Mouse (Mus musculus): ENCODE measurements around the gene Ssbp4.

Ssbp4 gene

DNA sequence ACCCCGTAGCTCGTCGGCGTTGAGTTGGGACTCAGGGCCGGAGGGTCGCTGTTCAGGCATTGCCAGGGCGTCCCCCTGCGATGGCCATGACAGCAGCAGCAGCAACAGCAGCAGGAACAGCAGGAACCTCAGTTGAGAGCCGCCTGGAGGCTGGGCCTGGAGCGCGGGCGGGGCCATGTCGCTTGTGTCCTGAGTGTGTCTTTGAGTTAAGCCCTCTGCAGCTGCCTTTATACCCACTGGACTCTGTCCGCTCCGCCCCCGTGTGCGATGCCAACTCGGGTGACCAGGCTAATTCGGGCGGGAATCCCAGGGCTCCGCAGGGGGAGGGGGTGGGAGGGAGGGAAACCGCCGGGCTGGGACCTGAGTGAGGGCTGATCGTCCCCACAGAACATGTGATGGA is 22.8 kb upstream of the Ssbp4 start:
- DNase-seq (ENCODE audit: low spot score in 2 of 2) = no peak

DNA sequence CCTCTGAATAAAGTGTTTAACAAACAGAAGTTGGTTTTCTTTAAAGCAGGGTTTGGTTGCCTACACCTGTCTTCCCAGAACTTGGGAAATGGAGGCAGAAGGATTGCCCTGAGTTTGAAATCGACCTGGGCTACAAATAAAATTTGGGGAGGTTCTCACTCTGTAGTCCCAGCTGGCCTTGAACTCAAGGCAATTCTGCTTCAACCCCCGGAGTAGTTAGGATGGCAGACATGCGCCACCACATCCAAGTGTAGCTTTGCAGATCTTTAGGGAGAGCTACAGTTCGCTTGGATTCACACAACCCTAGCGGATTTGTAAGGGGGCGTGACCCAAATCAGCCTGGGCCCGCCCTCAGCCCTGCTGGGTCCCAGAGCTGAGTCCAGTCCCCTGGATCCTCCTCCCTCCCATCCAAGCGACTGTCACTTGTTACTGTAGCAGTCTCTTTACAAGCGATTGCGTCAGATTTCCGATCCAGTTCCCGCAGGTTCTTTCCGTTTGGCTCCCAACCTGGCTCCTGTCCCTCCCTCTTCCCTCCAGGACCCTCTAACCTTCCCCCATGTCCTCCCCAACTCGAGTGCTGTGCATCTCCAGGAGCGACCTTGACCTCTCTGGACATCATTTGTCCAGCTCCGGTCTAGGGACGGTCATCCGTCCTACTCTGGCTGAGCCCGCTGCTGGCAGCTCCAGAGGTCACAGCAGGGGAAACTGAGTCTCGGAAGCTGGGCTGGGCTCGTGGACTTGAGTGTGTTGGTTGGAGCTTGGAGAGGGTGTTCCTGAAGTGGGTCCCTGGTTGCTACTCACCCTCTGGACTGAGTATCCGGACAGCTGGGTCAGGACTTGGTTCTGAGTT is 22.1 kb upstream of the Ssbp4 start:
- peak in 1 of 2 experiments; percentile 46 for DNase-seq (ENCODE audit: low spot score in 2 of 2)

DNA sequence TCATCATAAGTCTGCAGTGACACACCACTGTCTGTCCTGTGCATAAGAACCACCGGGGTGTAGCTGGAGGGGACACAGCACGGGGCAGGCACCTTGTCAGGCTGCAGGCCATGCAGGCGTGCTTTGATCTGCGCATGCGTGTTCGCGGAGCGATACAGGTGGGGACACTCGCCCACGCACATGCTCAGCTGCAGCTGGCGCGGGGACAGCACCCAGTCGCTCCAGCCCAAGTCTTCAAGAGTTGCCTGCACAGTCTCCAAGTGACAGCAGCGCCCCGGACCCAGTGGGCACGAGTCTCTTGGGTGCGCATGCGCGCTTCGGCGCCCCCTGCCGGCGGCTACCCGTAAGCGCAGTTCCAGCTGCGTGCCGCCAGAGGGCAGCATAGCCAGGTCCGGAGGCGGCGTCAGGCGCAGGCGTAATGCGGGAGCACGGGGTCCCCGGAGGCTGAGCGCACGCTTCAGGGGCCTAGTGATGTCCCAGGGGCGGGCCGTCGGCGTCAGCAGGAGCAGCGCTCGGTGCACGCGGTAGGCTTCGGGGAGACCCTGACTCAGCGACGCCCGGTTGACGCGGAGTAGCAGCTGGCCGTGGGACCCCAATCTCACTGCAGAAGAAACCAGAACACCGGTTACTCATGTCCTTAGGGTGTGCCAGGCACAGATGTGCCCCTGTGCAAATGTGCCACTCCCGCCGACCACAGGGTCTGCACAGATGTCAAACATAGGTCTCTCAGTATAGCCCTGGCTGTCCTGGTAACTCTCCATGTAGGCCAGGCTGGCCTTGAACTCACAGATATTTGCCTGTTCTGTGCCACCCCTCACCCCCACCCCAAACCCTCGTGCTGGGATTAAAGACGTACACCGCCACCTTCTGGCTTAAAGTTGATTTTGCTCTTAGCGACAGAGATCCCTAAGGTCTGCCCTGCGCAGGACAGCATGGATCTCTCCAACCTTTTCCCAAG is 21.2 kb upstream of the Ssbp4 start:
- DNase-seq (ENCODE audit: low spot score in 2 of 2) = peak; percentile 89 to 90

DNA sequence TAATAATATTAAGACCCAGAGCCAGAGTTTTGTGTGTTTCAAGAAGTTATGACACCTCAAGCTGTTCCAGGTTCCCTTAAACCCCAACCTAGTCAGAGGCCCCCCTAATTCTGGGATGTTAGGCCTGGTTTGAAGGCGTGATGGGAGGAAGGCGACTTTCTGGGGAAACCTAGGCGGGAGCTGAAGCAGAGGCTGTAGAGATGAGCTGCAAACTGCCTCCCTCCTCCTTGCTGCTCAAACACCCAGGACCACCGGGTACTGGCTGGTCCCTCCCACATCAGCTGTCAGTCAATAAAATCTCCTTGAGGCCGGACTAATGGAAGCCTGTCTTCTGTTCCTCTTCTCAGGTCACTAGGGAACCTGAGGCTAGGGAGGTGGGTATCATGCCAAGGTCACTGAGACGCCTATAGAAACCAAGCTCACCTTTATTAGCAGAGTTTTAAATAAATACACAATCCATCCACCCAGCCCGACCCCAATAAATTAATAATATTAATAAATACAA is 20.4 kb upstream of the Ssbp4 start:
- no peak for DNase-seq (ENCODE audit: low spot score in 2 of 2)

DNA sequence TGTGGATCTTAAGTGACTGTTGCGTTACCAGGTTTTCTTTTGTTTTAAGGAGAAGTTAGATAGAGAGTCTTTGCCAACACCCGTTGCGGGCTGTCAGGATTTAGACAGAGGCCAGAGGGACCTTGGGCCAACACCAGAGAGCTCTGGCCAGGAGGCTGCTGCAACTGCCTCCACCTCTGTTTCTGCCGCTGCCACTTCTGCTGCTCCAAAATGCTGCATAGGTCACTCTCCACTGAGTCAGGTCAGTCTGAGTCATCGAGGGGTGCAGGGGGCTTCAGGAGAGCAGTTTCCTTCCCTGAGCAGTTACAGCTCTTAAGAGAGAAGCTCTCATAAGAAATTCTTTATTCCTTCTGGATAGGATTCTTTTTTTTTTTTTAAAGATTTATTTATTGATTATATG is 18.4 kb upstream of the Ssbp4 start:
- DNase-seq (ENCODE audit: low spot score in 2 of 2) = no peak

DNA sequence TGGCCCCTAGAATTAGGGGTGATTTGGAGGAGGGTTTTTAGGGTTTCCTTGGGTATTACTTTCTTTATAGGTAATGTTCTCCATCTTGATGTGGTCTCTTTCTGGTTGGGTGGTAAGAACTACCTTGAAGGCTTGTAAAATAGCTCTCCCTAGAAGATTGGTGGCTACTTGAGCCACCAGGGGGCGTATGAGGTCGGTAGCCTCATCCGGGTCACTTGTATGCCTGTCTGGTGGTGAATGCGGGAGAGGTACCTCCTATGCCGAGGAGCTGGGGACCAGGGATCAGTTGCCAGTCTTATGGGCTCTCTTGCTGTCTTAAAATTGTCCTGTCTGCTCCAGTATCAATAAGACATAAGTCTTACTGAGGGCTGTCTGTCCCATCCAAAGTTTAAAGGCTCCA is 16.4 kb upstream of the Ssbp4 start:
- DNase-seq (ENCODE audit: low spot score in 2 of 2) = no peak

DNA sequence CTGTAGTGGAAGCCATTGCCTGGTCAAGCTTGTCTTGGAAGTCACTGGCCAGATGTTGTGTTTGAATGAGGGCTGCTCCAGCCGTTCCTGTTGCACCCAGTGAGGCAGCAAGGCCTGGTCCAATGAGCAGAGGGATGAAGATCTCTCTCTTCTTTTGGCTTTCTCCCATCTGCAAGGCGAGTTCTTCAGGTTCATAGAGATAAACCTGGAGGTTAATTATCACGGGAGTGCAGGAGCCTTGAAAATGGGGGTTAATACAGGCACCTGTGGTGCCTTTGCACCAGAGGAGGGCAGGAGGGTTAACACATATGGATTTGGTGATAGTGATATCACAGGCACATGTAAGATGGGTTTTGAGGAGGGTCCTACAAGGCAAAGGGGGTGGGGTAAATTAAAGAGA is 13.5 kb upstream of the Ssbp4 start:
- DNase-seq (ENCODE audit: low spot score in 2 of 2) = no peak

DNA sequence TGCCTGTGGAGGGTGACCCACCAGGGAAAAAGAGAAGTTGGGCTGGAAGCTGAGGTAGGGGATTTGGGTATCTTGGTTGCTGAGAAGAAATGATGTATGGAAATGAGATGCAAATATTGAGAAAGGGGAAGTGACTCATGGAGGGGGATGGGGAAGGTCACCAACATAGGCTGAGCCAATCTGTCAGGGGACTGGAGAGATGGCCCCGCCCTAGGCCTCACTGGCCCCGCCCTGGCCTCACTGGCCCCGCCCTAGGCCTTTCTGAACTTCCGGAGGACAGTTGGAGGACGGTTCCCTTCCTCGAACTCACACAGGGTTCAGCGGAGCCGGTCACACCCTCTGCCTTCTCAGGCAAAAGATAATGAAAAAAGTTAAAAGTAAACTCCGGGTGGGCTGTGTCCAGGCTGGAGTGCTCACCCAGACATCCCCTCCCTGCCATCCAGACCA is 10.2 kb upstream of the Ssbp4 start:
- peak in 1 of 2 experiments; percentile 56 for DNase-seq (ENCODE audit: low spot score in 2 of 2)

DNA sequence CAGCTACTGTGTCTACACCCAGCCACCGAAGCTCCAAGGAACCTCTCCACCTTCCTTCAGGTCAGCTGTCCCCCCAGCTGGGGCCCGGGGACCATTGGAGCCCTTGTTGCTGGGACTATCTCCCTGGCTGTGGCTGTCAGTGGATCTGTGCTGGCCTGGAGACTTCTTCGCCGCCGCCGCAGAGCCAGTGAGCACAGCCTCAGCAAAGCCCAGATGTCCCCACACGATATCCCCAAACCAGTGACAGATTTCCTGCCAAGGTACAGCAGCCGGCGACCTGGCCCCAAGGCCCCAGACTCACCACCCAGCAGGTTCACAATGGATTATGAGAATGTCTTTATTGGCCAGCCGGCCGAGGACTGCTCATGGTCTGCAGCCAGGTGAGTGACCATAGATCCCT is 9.3 kb upstream of the Ssbp4 start:
- no peak for DNase-seq (ENCODE audit: low spot score in 2 of 2)

DNA sequence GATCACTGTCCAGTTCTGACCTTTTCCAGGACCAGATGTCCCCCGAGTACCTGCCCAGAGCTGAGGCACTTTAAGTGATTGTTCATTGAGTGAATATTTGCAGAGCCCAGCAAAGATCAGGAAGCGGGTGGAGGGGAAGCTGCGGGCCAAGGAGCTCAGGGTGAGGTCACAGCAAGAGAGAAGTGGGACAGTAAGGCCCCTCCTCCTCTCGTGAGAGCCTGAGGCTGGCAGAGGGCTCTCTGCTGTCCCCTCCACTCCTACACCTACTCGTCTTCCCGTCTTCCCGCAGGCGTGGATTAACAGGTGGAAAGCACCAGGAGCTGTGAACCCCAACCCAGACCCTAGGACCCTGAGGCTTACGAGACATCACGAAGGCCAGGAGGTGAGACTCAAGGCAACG is 8.0 kb upstream of the Ssbp4 start:
- DNase-seq (ENCODE audit: low spot score in 2 of 2) = peak in 1 of 2 experiments; percentile 34

DNA sequence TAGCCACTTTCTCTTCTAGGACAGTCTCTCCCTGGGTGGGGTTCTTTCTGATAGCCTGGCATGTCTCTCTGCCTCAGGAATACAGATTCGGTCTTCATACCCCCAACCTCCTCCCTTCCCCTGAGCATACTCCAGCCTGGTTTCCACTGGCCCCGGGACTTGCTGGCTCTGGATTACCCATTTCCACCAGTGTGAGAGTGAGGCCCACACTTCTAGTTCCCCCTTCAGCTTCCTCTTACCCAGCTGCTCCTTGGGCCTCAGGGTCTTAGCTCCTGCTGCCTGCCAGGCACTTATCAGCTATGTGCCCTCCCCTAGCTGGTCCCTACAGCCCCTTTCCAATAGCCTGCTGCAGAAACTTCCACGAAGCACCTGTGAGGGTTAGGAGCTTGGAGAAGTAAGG is 7.2 kb upstream of the Ssbp4 start, which contains the start of gene Lrrc25:
Gene Lrrc25, plus strand, starts transcription at position 262 of the 400 bp plus-strand sequence.
- DNase-seq (ENCODE audit: low spot score in 2 of 2) = peak in 1 of 2 experiments; percentile 37

DNA sequence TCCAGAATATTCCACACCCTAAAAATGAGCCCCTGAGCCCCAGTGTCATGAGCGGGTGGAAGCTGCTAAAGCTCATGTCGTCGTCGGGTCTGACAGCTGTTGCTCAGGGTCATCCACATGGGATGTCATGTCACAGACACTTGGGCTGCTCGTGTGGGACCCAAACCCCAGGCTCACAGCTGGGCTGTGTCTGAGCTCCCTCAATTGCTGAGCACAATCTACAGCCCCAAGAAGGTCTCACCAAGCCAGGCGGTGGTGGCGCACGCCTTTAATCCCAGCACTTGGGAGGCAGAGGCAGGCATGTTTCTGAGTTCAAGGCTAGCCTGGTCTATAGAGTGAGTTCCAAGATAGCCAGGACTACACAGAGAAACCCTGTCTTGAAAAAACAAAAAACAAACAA is 6.6 kb upstream of the Ssbp4 start:
- DNase-seq (ENCODE audit: low spot score in 2 of 2) = no peak

DNA sequence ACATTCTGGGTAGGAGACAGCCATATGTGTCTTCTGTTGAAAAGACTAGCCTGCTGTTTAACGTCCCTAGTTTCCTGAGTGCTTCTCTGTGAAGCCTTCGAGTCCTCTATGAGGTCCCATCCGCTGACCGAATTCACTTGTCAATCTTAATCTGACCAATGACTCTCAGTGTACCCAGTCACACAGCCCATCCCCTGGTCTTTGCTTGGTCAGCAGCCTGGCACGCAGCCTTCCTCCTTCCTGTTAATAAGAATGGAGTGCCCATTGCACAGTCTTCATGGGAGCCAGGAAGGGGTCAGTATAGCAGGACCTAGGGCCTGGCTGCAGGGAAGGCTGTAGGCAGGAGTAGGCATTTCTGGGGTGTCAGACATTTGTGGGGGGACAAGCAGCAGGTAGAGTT is 5.8 kb upstream of the Ssbp4 start:
- DNase-seq (ENCODE audit: low spot score in 2 of 2) = peak in 1 of 2 experiments; percentile 28

DNA sequence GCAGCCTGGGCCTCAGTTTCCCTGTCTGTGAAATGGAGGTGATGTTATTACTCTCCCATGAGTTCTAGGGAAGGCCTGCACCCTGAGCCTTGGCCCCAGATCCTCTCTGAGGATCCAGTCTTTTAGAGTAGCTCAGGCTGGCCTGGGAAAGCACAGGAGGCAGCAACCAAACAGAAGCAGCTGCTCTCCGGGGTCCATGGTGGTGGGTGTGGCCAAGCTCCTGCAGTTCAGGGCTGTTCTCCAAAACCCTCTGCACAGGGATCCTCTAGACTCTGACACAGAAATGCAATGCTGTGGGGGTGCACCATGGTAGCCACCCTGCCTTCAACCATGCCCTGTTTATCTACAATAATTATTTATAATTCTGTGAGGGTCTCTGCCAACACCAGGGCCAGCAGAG is 5.1 kb upstream of the Ssbp4 start:
- peak in 1 of 2 experiments; percentile 25 for DNase-seq (ENCODE audit: low spot score in 2 of 2)

DNA sequence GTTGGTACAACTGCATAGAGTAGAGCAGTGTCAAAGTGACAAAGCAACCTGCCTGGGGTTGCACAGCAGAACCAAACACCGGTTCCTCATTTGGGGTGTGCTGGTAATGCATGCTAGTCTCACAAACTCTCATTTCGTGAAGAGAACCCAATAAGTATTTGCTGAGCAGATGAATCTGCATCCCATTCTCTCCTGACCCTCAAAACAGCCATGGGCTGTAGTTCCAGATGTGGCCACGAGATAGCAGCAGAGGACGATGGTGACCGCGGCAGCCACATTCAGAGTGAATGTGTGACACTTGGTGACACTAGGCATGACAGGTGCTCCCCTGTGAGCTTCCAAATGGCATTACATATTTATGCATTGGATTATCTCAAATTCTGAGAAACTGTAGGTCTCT is 3.2 kb upstream of the Ssbp4 start:
- DNase-seq (ENCODE audit: low spot score in 2 of 2) = peak; percentile 87 to 88

DNA sequence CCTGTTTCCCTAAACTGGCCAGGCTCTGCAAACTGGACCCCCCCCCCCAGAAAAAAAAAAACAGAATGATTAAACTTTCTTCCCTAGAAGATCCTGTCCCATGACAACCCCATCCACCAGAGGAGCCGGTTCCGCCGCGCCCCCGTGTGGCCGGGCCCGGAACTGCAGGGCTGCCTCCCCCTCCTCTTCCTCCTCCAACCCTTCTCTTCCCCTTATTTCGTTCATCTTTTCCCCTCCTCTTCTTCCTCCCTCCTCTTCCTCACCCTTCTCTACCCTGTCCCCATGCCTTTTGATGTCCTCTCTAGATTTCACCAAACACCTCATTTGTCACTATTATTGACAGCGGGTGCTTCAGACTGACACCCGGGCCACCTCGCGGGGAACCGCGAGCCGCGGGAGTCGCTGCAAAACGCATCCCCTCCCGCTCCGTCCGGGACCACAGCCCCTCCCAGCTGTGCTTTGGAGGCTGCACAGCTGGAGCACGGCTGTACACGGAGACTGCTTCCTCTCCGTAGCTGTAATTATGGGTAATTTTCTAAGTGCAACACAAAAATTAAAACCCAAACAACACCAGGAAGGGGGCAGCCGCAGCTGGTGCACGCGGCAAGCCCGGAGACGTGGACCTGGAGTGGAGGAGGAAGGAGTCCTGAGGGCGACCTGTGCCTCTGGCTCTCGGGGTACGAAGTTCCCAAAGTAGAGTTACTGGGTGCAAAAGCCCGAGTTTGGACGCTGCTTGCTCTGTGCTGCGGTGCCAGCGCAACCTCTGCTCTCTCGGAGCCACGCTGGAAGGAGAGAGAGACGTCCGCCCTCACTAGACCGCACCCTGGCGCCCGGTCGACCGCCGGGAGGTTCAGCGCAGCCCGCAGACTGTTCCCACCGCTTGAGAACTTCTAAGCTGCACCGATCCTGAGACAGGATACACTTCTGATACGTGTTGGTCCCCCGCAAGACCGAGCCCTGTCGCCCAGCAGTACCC is 2.4 kb upstream of the Ssbp4 start:
- DNase-seq (ENCODE audit: low spot score in 2 of 2) = peak in 1 of 2 experiments; percentile 79

DNA sequence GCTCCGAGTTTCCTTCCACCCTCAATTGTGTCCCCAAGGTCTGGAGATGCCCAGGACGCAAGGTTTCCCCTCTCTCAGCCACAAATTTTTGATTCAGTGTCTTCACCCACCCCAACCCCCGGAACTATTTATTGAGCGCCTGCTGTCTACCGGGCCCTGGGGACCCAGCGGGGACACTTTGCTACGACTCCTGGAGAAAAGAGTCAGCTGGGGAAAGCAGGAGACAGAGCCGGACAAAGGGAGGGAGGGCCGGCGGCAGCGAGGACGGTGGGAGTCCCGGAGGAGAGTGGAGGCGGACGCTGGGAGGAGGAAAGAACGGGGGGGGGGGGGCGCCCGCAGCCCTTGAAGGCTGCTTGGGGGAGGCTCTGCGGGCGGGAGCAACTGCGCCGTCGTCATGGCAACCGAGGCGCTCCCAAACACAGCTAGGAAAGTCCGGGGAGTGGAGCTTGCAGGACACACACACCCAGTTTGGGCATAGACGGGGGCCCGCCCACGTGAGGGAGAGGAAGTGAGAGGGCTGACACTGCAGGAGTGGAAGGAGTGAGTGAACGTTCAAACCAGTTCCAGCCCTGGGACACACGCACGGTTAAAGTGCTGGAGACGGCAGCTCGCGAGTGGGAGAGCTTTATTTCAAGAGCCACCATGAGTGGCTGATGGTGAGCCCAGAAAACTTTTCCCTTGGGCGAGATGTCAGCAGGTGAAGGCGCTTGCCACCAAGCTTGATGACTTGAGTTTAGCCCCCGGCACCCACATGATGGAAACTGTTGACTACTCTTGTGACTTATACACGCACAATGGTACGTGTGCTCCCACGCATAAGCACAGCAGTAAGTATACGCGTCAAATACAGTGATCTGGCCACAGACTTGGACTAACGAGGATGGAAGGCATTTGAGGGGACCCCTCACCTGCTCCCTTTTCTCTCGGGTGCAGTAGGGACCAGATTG is 1.4 kb upstream of the Ssbp4 start:
- peak; percentile 93 to 95 for DNase-seq (ENCODE audit: low spot score in 2 of 2)

DNA sequence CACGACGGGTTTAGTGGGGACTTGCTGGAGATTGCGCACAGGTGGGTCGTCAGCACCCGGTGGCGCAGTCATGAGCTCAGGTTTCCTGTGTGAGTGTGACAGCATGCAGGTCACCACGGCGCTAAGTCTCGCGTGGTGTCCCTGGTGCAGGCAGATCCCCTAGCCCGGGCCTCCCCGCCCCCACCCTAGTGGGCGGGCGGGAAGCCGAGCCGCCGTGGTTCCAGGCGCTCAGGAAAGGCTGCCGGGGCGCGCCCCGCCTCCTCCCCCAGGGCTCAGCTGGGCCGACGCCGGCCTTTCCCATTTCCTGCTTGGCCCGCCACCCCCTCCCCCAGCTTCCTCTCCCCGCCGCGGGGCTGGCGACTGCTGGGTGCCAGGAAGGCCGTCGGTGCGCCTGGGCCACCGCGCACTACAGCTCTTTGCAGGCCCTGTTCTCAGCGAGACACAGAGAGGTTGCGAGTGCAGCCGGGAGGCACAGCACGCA is 736 bp upstream of the Ssbp4 start:
- DNase-seq (ENCODE audit: low spot score in 2 of 2) = peak; percentile 86 to 90

DNA sequence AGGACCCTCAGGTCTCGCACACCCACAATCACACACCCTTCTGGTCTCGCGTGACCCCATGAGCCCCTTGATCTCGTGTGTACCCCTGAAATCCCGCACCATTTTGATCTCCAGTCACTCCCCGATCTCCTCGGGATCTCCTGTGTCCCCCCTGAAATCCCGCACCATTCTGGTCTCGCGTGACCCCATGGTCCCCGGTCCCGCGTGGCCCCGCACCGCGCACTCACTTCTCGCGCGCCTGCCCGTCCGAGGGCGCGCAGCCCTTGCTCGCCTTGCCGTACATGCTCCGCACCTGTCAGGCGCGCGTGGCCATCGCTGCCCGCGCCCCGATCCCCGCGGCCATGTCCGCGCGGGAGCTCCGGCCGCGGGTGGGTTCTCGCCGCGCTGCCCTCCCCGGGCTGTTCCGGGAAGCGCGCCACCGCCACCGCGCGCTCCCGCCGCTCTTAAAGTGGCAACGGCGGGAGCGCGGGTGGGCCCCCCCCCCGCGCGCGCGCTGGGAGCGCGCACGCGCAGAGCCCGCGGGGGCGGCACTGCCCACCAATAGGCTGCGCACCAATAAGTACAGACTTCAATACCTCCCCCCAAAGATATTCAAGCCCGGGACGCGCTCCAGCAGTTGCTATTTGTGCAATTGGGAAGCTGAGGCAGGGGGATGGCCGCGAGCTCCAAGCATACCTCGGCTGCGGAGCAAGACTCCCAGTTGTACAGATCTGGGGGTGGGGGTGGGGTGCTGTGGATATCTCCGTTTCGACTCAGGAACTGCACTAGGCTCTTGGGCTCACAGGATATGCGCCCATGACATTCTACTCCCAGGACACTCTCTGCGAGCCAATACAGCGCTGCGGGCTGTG is 549 bp downstream of the Ssbp4 start:
- DNase-seq (ENCODE audit: low spot score in 2 of 2) = peak; percentile 76 to 77
